In genomic region chr4:148901275-148902052, GRCm38 (mm10) we compare ENCODE assay signal across 8 mouse cellular contexts.
DNase-seq lines count a peak whose midpoint lies in the region; ATAC-seq and TF ChIP-seq lines count a peak whose summit lies in the region.

No protein-coding gene starts in this region.

- 1% methylated on average over 64 of the region's 64 CpGs for WGBS in liver, embryonic 13.5 days (ENCODE audit: insufficient replicate concordance)

- ATAC-seq in granulocyte monocyte progenitor cell, adult 5-6 weeks (replicated peaks; ENCODE audit: poor library complexity, severe bottlenecking) = peak; percentile 26
- ATAC-seq in liver, embryonic 13.5 days (ENCODE audit: low read depth) = 0 out of 2 replicates have a peak, but pooled peaks have one; percentile 6

- peak overlapping the region; percentile 91 for H3K4me3 ChIP-seq in gastrocnemius, adult 2 months
- peak overlapping the region; percentile 51 to 80 (median 55) for H3K4me3 ChIP-seq in CH12.LX (replicated peaks in 1 of 3; ENCODE audit: low read depth in 2 of 3, low read length in 2 of 3, poor library complexity in 1 of 3)
- peak overlapping the region; percentile 64 for H3K4me3 ChIP-seq in liver, embryonic 13.5 days (replicated peaks)

- H3K79me2 ChIP-seq in CH12.LX (replicated peaks; ENCODE audit: control insufficient read depth, extremely low read depth, insufficient read depth, poor library complexity, severe bottlenecking) = no peaks in the 10 kb centered on the region

- peak overlapping the region; percentile 68 for H3K9ac ChIP-seq in CH12.LX (ENCODE audit: insufficient read depth, low read depth)
- peak overlapping the region; percentile 52 for H3K9ac ChIP-seq in liver, embryonic 13.5 days

- intact Hi-C loops in gastrocnemius, adult 2 months (cut with DNase I) = loop anchor here (2.0 to 5.0 kb wide), 2 partner anchors 94 to 159 kb away; no protein-coding TSS in a partner anchor
- intact Hi-C loops in gastrocnemius, postnatal 14 days (cut with DNase I; ENCODE audit: low total_unique reads) = no loop called here

- peaks cover 6% of the 10 kb centered on the region for H3K9me3 ChIP-seq in CH12.LX (replicated peaks; ENCODE audit: low read length)
- no peaks in the 10 kb centered on the region for H3K9me3 ChIP-seq in liver, embryonic 13.5 days (replicated peaks)

- H3K36me3 ChIP-seq in CH12.LX (replicated peaks in 1 of 2; ENCODE audit: control insufficient read depth in 1 of 2, insufficient read depth in 1 of 2, low read length in 1 of 2) = no peaks in the 10 kb centered on the region
- H3K36me3 ChIP-seq in liver, embryonic 13.5 days = no peaks in the 10 kb centered on the region
- H3K36me3 ChIP-seq in splenic B cell, adult 2 months (ENCODE audit: control insufficient read depth, insufficient read depth, low read length, poor library complexity, severe bottlenecking) = no peaks in the 10 kb centered on the region

- in situ Hi-C loops in CH12.LX (cut with MboI; ENCODE audit: low pct_ligation_motif_present, low pct_unique_long_range_greater_than_20kb, low sequenced_read_pairs) = no loop called here

- no peak for TF ChIP-seq POLR2A in CH12.LX (IDR thresholded peaks at IDR 0.05; ENCODE audit: low read depth, low read length)

- DNase-seq in gastrocnemius, adult 2 months = peak; percentile 46
- DNase-seq in gastrocnemius, adult 8-10 months (ENCODE audit: low spot score in 2 of 2) = no peak
- DNase-seq in CH12.LX (ENCODE audit: extremely low read depth) = no peak
- no peak for DNase-seq in liver, embryonic 13.5 days
- DNase-seq in splenic B cell, adult 2 months (ENCODE audit: low read depth, low spot score) = peak; percentile 50
- no peak for DNase-seq in gastrocnemius, postnatal 14 days
- no peak for DNase-seq in right cerebral cortex, postnatal 14 days

- TF ChIP-seq CTCF in gastrocnemius, adult 2 months (IDR thresholded peaks at IDR 0.05) = no peak
- no peak for TF ChIP-seq CTCF in CH12.LX (conservative IDR thresholded peaks at IDR 0.05 in 1 of 2, IDR thresholded peaks at IDR 0.05 in 1 of 2; ENCODE audit: low read depth in 2 of 2, low read length in 2 of 2)

- peak overlapping the region; percentile 94 for H3K4me2 ChIP-seq in CH12.LX (ENCODE audit: insufficient read depth, low read depth, poor library complexity, severe bottlenecking)
- H3K4me2 ChIP-seq in liver, embryonic 13.5 days = peak overlapping the region; percentile 89

- dilution Hi-C loops in CH12.LX (cut with MboI; ENCODE audit: extremely low pct_ligation_motif_present, extremely low pct_unique_long_range_greater_than_20kb, low sequenced_read_pairs) = no loop called here

- peaks cover 6 to 15% of the 10 kb centered on the region in 2 experiments for H3K4me1 ChIP-seq in CH12.LX (ENCODE audit: control insufficient read depth in 1 of 2, insufficient read depth in 2 of 2)
- H3K4me1 ChIP-seq in liver, embryonic 13.5 days (replicated peaks) = peaks cover 18% of the 10 kb centered on the region

- H3K27me3 ChIP-seq in CH12.LX (replicated peaks) = peaks cover 92% of the 10 kb centered on the region
- H3K27me3 ChIP-seq in liver, embryonic 13.5 days = peaks cover 84% of the 10 kb centered on the region
- H3K27me3 ChIP-seq in splenic B cell, adult 2 months (ENCODE audit: control insufficient read depth, insufficient read depth, low read length, poor library complexity, severe bottlenecking) = no peaks in the 10 kb centered on the region

- TF ChIP-seq EP300 in CH12.LX (IDR thresholded peaks at IDR 0.05; ENCODE audit: low read length) = no peak

- peak overlapping the region; percentile 90 for H3K27ac ChIP-seq in gastrocnemius, adult 2 months
- no peak overlapping the region for H3K27ac ChIP-seq in CH12.LX (ENCODE audit: insufficient read depth, low read depth)
- H3K27ac ChIP-seq in liver, embryonic 13.5 days = no peak overlapping the region

- TF ChIP-seq RAD21 in CH12.LX (IDR thresholded peaks at IDR 0.05; ENCODE audit: low read depth, low read length) = no peak

TF ChIP-seq in CH12.LX, 34 proteins besides CTCF, POLR2A, EP300 and RAD21:
- TF ChIP-seq BHLHE40 (IDR thresholded peaks at IDR 0.05; ENCODE audit: low read depth, low read length) (peak; percentile 27; the same call in 1 of the 2 replicates), MXI1 (IDR thresholded peaks at IDR 0.05; ENCODE audit: low read depth, low read length) (no peak; the same call in 1 of the 2 replicates), ELF1 (IDR thresholded peaks at IDR 0.05; ENCODE audit: low read depth, low read length) (no peak), CHD1 (IDR thresholded peaks at IDR 0.05; ENCODE audit: low read depth, low read length) (no peak), MAZ (IDR thresholded peaks at IDR 0.05; ENCODE audit: low read depth, low read length) (no peak), UBTF (IDR thresholded peaks at IDR 0.05; ENCODE audit: low read depth, low read length) (peak; percentile 57; the same call in 1 of the 2 replicates), E2F4 (IDR thresholded peaks at IDR 0.05; ENCODE audit: insufficient replicate concordance, low read depth, low read length) (no peak), CHD2 (IDR thresholded peaks at IDR 0.05; ENCODE audit: low read length) (no peak)

Comparison
In these comparisons a context has a peak if more than half of its experiments do, and no peak if none do; other contexts are left out.
1. DNase-seq: peak in gastrocnemius, adult 2 months (single experiment) and splenic B cell, adult 2 months (single experiment); none in gastrocnemius, adult 8-10 months (0 of 2), CH12.LX (single experiment), liver, embryonic 13.5 days (single experiment), gastrocnemius, postnatal 14 days (single experiment) and right cerebral cortex, postnatal 14 days (single experiment).
2. Peak in every context shown above with its lines, with median percentiles within 50 percentile points of each other: H3K4me3 ChIP-seq.